In genomic region chr2:158036953-158037352, GRCm38 (mm10) we compare ENCODE assay signal across 33 mouse cellular contexts. TPM values are rescaled to one million over a fixed set of nuclear protein-coding genes. Genes with fewer than 3 reads are reported as not detected.
DNase-seq lines count a peak whose midpoint lies in the region; ATAC-seq and TF ChIP-seq lines count a peak whose summit lies in the region.
"Had no signal": no experiment of that assay in that cellular context is flagged by ENCODE, and none has a peak within 500 bp of the region (broad histone marks: within the 10 kb centered on the region; RNA-seq: fewer than 3 reads in every experiment).

No protein-coding gene starts in this region.

- H3K79me2 ChIP-seq in liver, adult 2 months (ENCODE audit: control insufficient read depth, insufficient read depth, low read length): peaks cover 19% of the 10 kb centered on the region; the same call in 1 of the 2 replicates

- no peaks in the 10 kb centered on the region for H3K27me3 ChIP-seq in heart, embryonic 13.5 days (replicated peaks)
- H3K27me3 ChIP-seq in liver, adult 2 months (ENCODE audit: control insufficient read depth, insufficient read depth, low read length): no peaks in the 10 kb centered on the region
- H3K27me3 ChIP-seq in liver, embryonic 15.5 days: no peaks in the 10 kb centered on the region
- no peaks in the 10 kb centered on the region for H3K27me3 ChIP-seq in forebrain, embryonic 13.5 days
- H3K27me3 ChIP-seq in intestine, embryonic 16.5 days (replicated peaks; ENCODE audit: control insufficient read depth, insufficient read depth, low read length): no peaks in the 10 kb centered on the region
- H3K27me3 ChIP-seq: embryonic facial prominence, embryonic 12.5 days; heart, embryonic 15.5 days; hindbrain, embryonic 12.5 days; limb, embryonic 13.5 days; neural tube, embryonic 12.5 days had no signal

- H3K27ac ChIP-seq in heart, embryonic 13.5 days (replicated peaks): no peak overlapping the region
- 0 out of 2 replicates have a peak overlapping the region, but pooled peaks have one; percentile 10 for H3K27ac ChIP-seq in liver, adult 2 months (replicated peaks; ENCODE audit: insufficient read depth, low read depth, low read length)
- H3K27ac ChIP-seq in liver, embryonic 15.5 days (replicated peaks): peak overlapping the region; percentile 49
- no peak overlapping the region for H3K27ac ChIP-seq in forebrain, embryonic 13.5 days
- no peak overlapping the region for H3K27ac ChIP-seq in intestine, embryonic 16.5 days (ENCODE audit: low read length)
- H3K27ac ChIP-seq: embryonic facial prominence, embryonic 12.5 days; heart, embryonic 15.5 days; hindbrain, embryonic 12.5 days; layer of hippocampus, adult 2 months; left cerebral cortex, adult 2 months; limb, embryonic 13.5 days; neural tube, embryonic 12.5 days; stomach, postnatal 0 days had no signal

- intact Hi-C loops in heart, postnatal 10 days (cut with DNase I): loop anchor here (10.0 kb wide), 1 partner anchor 308 kb away; no protein-coding TSS in a partner anchor

- no peak for ATAC-seq in heart, embryonic 13.5 days (ENCODE audit: extremely low read depth, insufficient number of reproducible peaks, low FRiP score, low TSS enrichment)
- peak; percentile 89 for ATAC-seq in liver, embryonic 15.5 days (ENCODE audit: insufficient read depth)
- ATAC-seq in frontal cortex, adult (ENCODE audit: low TSS enrichment): no peak
- no peak for ATAC-seq in forebrain, embryonic 13.5 days
- ATAC-seq in intestine, embryonic 16.5 days: no peak
- ATAC-seq: forebrain, postnatal 0 days; intestine, postnatal 0 days had no signal

- H3K9me3 ChIP-seq in heart, embryonic 13.5 days: no peaks in the 10 kb centered on the region
- H3K9me3 ChIP-seq in liver, embryonic 15.5 days (replicated peaks): no peaks in the 10 kb centered on the region
- H3K9me3 ChIP-seq in forebrain, embryonic 13.5 days (replicated peaks): no peaks in the 10 kb centered on the region
- no peaks in the 10 kb centered on the region for H3K9me3 ChIP-seq in intestine, embryonic 16.5 days (ENCODE audit: control insufficient read depth, low read length)
- H3K9me3 ChIP-seq: embryonic facial prominence, embryonic 12.5 days; heart, embryonic 15.5 days; hindbrain, embryonic 12.5 days; limb, embryonic 13.5 days; neural tube, embryonic 12.5 days had no signal

- peaks cover 46% of the 10 kb centered on the region for H3K36me3 ChIP-seq in heart, embryonic 13.5 days
- peaks cover 8% of the 10 kb centered on the region for H3K36me3 ChIP-seq in liver, adult 2 months (ENCODE audit: control insufficient read depth, insufficient read depth, low read length)
- H3K36me3 ChIP-seq in liver, embryonic 15.5 days (replicated peaks): peaks cover 57% of the 10 kb centered on the region
- H3K36me3 ChIP-seq in forebrain, embryonic 13.5 days (ENCODE audit: poor library complexity, severe bottlenecking): peaks cover 25% of the 10 kb centered on the region
- no peaks in the 10 kb centered on the region for H3K36me3 ChIP-seq in intestine, embryonic 16.5 days (ENCODE audit: control insufficient read depth, insufficient read depth, low read length)

- WGBS in heart, embryonic 13.5 days: 39% methylated on average over 7 of the region's 7 CpGs
- WGBS in liver, adult 2 months: 89% methylated on average over 7 of the region's 7 CpGs
- WGBS in liver, embryonic 15.5 days (ENCODE audit: insufficient replicate concordance): 32% methylated on average over 7 of the region's 7 CpGs
- 94% methylated on average over 7 of the region's 7 CpGs for WGBS in forebrain, embryonic 13.5 days
- 81% methylated on average over 7 of the region's 7 CpGs for WGBS in intestine, embryonic 16.5 days

- no peak for DNase-seq in heart, postnatal 10 days
- DNase-seq in liver, adult 2 months (ENCODE audit: extremely low read depth, low read depth, low spot score): no peak
- DNase-seq in left cerebral cortex, adult 8-10 months (ENCODE audit: low spot score in 2 of 2): no peak
- DNase-seq: adrenal gland, postnatal 36 days; cerebellum, adult 2 months; cerebellum, postnatal 25 days; embryo, embryonic 11 days; forebrain, postnatal 0 days; gastrocnemius, postnatal 10 days; heart, adult 18-20 months; heart, postnatal 36 days; kidney, postnatal 36 days; lung, embryonic 14.5 days; lung, postnatal 14 days; right cerebral cortex, postnatal 4 days; thymus, adult 18-20 months; thymus, postnatal 25 days had no signal

- TF ChIP-seq POLR2A in liver, adult 2 months (IDR thresholded peaks at IDR 0.05; ENCODE audit: extremely low read depth, insufficient read depth, low read length): no peak

- peak overlapping the region; percentile 45; the same call in 1 of the 2 replicates for H3K9ac ChIP-seq in heart, embryonic 13.5 days
- H3K9ac ChIP-seq in liver, adult 2 months (ENCODE audit: low read depth, low read length): no peak overlapping the region
- no peak overlapping the region for H3K9ac ChIP-seq in liver, embryonic 15.5 days
- H3K9ac ChIP-seq in forebrain, embryonic 13.5 days: no peak overlapping the region
- H3K9ac ChIP-seq in intestine, embryonic 16.5 days (ENCODE audit: low read depth, low read length): no peak overlapping the region
- H3K9ac ChIP-seq: embryonic facial prominence, embryonic 12.5 days; forebrain, postnatal 0 days; heart, embryonic 15.5 days; hindbrain, embryonic 12.5 days; limb, embryonic 13.5 days; lung, embryonic 14.5 days; neural tube, embryonic 12.5 days had no signal

- peaks cover 33% of the 10 kb centered on the region for H3K4me1 ChIP-seq in heart, embryonic 13.5 days
- H3K4me1 ChIP-seq in liver, adult 2 months (ENCODE audit: control insufficient read depth, insufficient read depth, low read length): peaks cover 23% of the 10 kb centered on the region
- H3K4me1 ChIP-seq in liver, embryonic 15.5 days (replicated peaks): peaks cover 47% of the 10 kb centered on the region
- H3K4me1 ChIP-seq in forebrain, embryonic 13.5 days: peaks cover 11% of the 10 kb centered on the region; the same call in 1 of the 2 replicates
- no peaks in the 10 kb centered on the region; the same call in 1 of the 2 replicates for H3K4me1 ChIP-seq in intestine, embryonic 16.5 days (ENCODE audit: control insufficient read depth, insufficient read depth, low read length)
- H3K4me1 ChIP-seq: embryonic facial prominence, embryonic 12.5 days; hindbrain, embryonic 12.5 days; limb, embryonic 13.5 days; neural tube, embryonic 12.5 days had no signal

- H3K4me3 ChIP-seq in heart, embryonic 13.5 days: no peak overlapping the region
- H3K4me3 ChIP-seq in liver, adult 2 months (ENCODE audit: insufficient read depth, low read depth, low read length): no peak overlapping the region
- H3K4me3 ChIP-seq in liver, embryonic 15.5 days (replicated peaks): no peak overlapping the region
- no peak overlapping the region for H3K4me3 ChIP-seq in forebrain, embryonic 13.5 days
- H3K4me3 ChIP-seq in intestine, embryonic 16.5 days (ENCODE audit: low read length): no peak overlapping the region
- H3K4me3 ChIP-seq: embryonic facial prominence, embryonic 12.5 days; heart, embryonic 15.5 days; hindbrain, embryonic 12.5 days; layer of hippocampus, adult 2 months; left cerebral cortex, adult 2 months; limb, embryonic 13.5 days; myocyte; neural tube, embryonic 12.5 days had no signal

- H3K4me2 ChIP-seq in heart, embryonic 13.5 days: no peak overlapping the region
- H3K4me2 ChIP-seq in liver, embryonic 15.5 days: peak overlapping the region; percentile 31; the same call in 1 of the 2 replicates
- no peak overlapping the region for H3K4me2 ChIP-seq in forebrain, embryonic 13.5 days
- H3K4me2 ChIP-seq in intestine, embryonic 16.5 days (ENCODE audit: low read depth, low read length): no peak overlapping the region
- H3K4me2 ChIP-seq: embryonic facial prominence, embryonic 12.5 days; heart, embryonic 15.5 days; hindbrain, embryonic 12.5 days; limb, embryonic 13.5 days; lung, embryonic 14.5 days; midbrain, embryonic 11.5 days; neural tube, embryonic 12.5 days had no signal

- no peak for TF ChIP-seq CTCF in liver, adult 2 months (IDR thresholded peaks at IDR 0.05; ENCODE audit: low read depth, low read length)

RNA-seq across cellular contexts. Expression of gene Rprd1b, which starts 8.7 kb away (rescaled TPM):
- polyA plus RNA-seq in heart, embryonic 13.5 days (2015; fragmentation: Nextera tagmentation; extraction: Ambion mirVana): 26.7 and 27.4 TPM in 2 replicates
- total RNA-seq in heart, postnatal 10 days (2021): 10 to 100 TPM; 30.0 to 32.4 TPM
- 6.8 and 8.3 TPM in 2 replicates for total RNA-seq in liver, adult 2 months (2014; rRNA removed)
- polyA plus RNA-seq in liver, adult 2 months (2012; rRNA removed): 12.8 and 14.2 TPM in 2 replicates
- 27.5 and 28.6 TPM in 2 replicates for polyA plus RNA-seq in liver, embryonic 15.5 days (2015; fragmentation: Nextera tagmentation; extraction: Ambion mirVana)
- polyA plus RNA-seq in forebrain, embryonic 13.5 days (2015; fragmentation: Nextera tagmentation; extraction: Ambion mirVana): 51.3 and 54.2 TPM in 2 replicates
- polyA plus RNA-seq in intestine, embryonic 16.5 days (2015; fragmentation: Nextera tagmentation; extraction: Ambion mirVana): 33.0 and 34.2 TPM in 2 replicates
- 10 to 100 TPM; 64.6 to 72.5 (median 68.2) TPM for total RNA-seq in left cerebral cortex, adult 8-10 months (2022)

RNA-seq across cellular contexts. Expression of gene Tti1, which starts 8.7 kb away (rescaled TPM):
- 22.1 and 24.5 TPM in 2 replicates for polyA plus RNA-seq in heart, embryonic 13.5 days (2015; fragmentation: Nextera tagmentation; extraction: Ambion mirVana)
- total RNA-seq in heart, postnatal 10 days (2021): 10 to 100 TPM; 21.3 to 26.1 TPM
- total RNA-seq in liver, adult 2 months (2014; rRNA removed): 8.2 and 8.9 TPM in 2 replicates
- 7.6 and 9.0 TPM in 2 replicates for polyA plus RNA-seq in liver, adult 2 months (2012; rRNA removed)
- polyA plus RNA-seq in liver, embryonic 15.5 days (2015; fragmentation: Nextera tagmentation; extraction: Ambion mirVana): 12.0 and 12.2 TPM in 2 replicates
- polyA plus RNA-seq in forebrain, embryonic 13.5 days (2015; fragmentation: Nextera tagmentation; extraction: Ambion mirVana): 21.0 and 25.9 TPM in 2 replicates
- 18.4 and 20.2 TPM in 2 replicates for polyA plus RNA-seq in intestine, embryonic 16.5 days (2015; fragmentation: Nextera tagmentation; extraction: Ambion mirVana)
- 10 to 100 TPM; 23.6 to 25.7 (median 24.7) TPM for total RNA-seq in left cerebral cortex, adult 8-10 months (2022)

Comparison
In these comparisons a context has a peak if more than half of its experiments do, and no peak if none do; other contexts are left out.
1. H3K27ac ChIP-seq: peak in liver, adult 2 months (single experiment) and liver, embryonic 15.5 days (single experiment); none in heart, embryonic 13.5 days (single experiment), forebrain, embryonic 13.5 days (single experiment) and intestine, embryonic 16.5 days (single experiment).